12 mouse cellular contexts compared by ENCODE assay signal in genomic region chr17:56030238-56030870, GRCm38 (mm10). TPM values are rescaled to one million over a fixed set of nuclear protein-coding genes. Genes with fewer than 3 reads are reported as not detected.
DNase-seq lines count a peak whose midpoint lies in the region; ATAC-seq and TF ChIP-seq lines count a peak whose summit lies in the region.
"Had no signal": no experiment of that assay in that cellular context is flagged by ENCODE, and none has a peak within 500 bp of the region (broad histone marks: within the 10 kb centered on the region; RNA-seq: fewer than 3 reads in every experiment).

No protein-coding gene starts in this region.

- WGBS in kidney, adult 2 months, result 61% methylated on average over 9 of the region's 9 CpGs
- 91% methylated on average over 9 of the region's 9 CpGs for WGBS in neural tube, embryonic 13.5 days
- 74% methylated on average over 9 of the region's 9 CpGs for WGBS in liver, embryonic 16.5 days (ENCODE audit: insufficient replicate concordance)

- no peak overlapping the region for H3K4me3 ChIP-seq in kidney, adult 2 months (ENCODE audit: insufficient read depth, low read depth, low read length)
- no peak overlapping the region for H3K4me3 ChIP-seq in neural tube, embryonic 13.5 days
- no peak overlapping the region for H3K4me3 ChIP-seq in liver, embryonic 16.5 days (ENCODE audit: low read depth, low read length)
- H3K4me3 ChIP-seq: forebrain, embryonic 13.5 days; hindbrain, embryonic 15.5 days; lung, embryonic 15.5 days had no signal

- no peak for TF ChIP-seq POLR2A in kidney, adult 2 months (IDR thresholded peaks at IDR 0.05; ENCODE audit: low read depth, low read length)

- no peak for ATAC-seq in neural tube, embryonic 13.5 days (ENCODE audit: low read depth)
- ATAC-seq in liver, embryonic 16.5 days (ENCODE audit: low read depth), result no peak
- ATAC-seq: forebrain, embryonic 13.5 days; midbrain, embryonic 16.5 days had no signal

- no peaks in the 10 kb centered on the region for H3K9me3 ChIP-seq in neural tube, embryonic 13.5 days
- no peaks in the 10 kb centered on the region for H3K9me3 ChIP-seq in liver, embryonic 16.5 days (replicated peaks; ENCODE audit: control insufficient read depth, low read length)
- H3K9me3 ChIP-seq: forebrain, embryonic 13.5 days; hindbrain, embryonic 15.5 days; lung, embryonic 15.5 days had no signal

- H3K27me3 ChIP-seq in kidney, adult 2 months (replicated peaks; ENCODE audit: control insufficient read depth, insufficient read depth, low read length), result no peaks in the 10 kb centered on the region
- no peaks in the 10 kb centered on the region for H3K27me3 ChIP-seq in neural tube, embryonic 13.5 days
- H3K27me3 ChIP-seq in liver, embryonic 16.5 days (ENCODE audit: control insufficient read depth, insufficient read depth, low read depth, low read length), result no peaks in the 10 kb centered on the region
- H3K27me3 ChIP-seq: forebrain, embryonic 13.5 days; hindbrain, embryonic 15.5 days; lung, embryonic 15.5 days had no signal

- H3K4me2 ChIP-seq in neural tube, embryonic 13.5 days, result no peak overlapping the region
- no peak overlapping the region for H3K4me2 ChIP-seq in liver, embryonic 16.5 days (ENCODE audit: low read depth, low read length)
- H3K4me2 ChIP-seq: forebrain, embryonic 13.5 days; hindbrain, embryonic 15.5 days; lung, embryonic 15.5 days had no signal

- no peak for TF ChIP-seq CTCF in kidney, adult 2 months (conservative IDR thresholded peaks at IDR 0.05; ENCODE audit: insufficient read depth, insufficient read length, low read depth, low read length)

- peaks cover 55% of the 10 kb centered on the region for H3K4me1 ChIP-seq in kidney, adult 2 months (ENCODE audit: control insufficient read depth, insufficient read depth, low read length)
- peaks cover 69% of the 10 kb centered on the region for H3K4me1 ChIP-seq in neural tube, embryonic 13.5 days (replicated peaks)
- H3K4me1 ChIP-seq in liver, embryonic 16.5 days (ENCODE audit: control insufficient read depth, low read depth, low read length), result peaks cover 47% of the 10 kb centered on the region

- peak overlapping the region; percentile 3; the same call in 1 of the 2 replicates for H3K27ac ChIP-seq in kidney, adult 2 months (ENCODE audit: insufficient read depth, low read depth, low read length)
- no peak overlapping the region for H3K27ac ChIP-seq in neural tube, embryonic 13.5 days (replicated peaks)
- H3K27ac ChIP-seq in liver, embryonic 16.5 days (ENCODE audit: low read length), result peak overlapping the region; percentile 38; the same call in 1 of the 2 replicates
- H3K27ac ChIP-seq: forebrain, embryonic 13.5 days; hindbrain, embryonic 15.5 days; lung, embryonic 15.5 days had no signal

- 0 out of 2 replicates have a peak overlapping the region, but pooled peaks have one; percentile 14 for H3K9ac ChIP-seq in neural tube, embryonic 13.5 days
- no peak overlapping the region for H3K9ac ChIP-seq in liver, embryonic 16.5 days (ENCODE audit: low read depth, low read length)
- H3K9ac ChIP-seq: forebrain, embryonic 13.5 days; hindbrain, embryonic 15.5 days; lung, embryonic 15.5 days had no signal

- H3K36me3 ChIP-seq in kidney, adult 2 months (ENCODE audit: control insufficient read depth, insufficient read depth, low read length), result no peaks in the 10 kb centered on the region
- H3K36me3 ChIP-seq in neural tube, embryonic 13.5 days, result peaks cover 48% of the 10 kb centered on the region
- no peaks in the 10 kb centered on the region; the same call in 1 of the 2 replicates for H3K36me3 ChIP-seq in liver, embryonic 16.5 days (ENCODE audit: control insufficient read depth, insufficient read depth)

- peak; percentile 13 for DNase-seq in adrenal gland, adult 8-10 months
- DNase-seq in adrenal gland, postnatal 36 days, result no peak
- no peak for DNase-seq in kidney, adult 2 months
- no peak for DNase-seq in kidney, adult 9 months
- DNase-seq in neural tube, embryonic 10.5 days (ENCODE audit: extremely low spot score, low spot score), result no peak
- no peak for DNase-seq in right cerebral cortex, postnatal 36 days (ENCODE audit: low spot score in 2 of 2)

RNA-seq across cellular contexts. Expression of gene Sh3gl1, which starts 6.1 kb away (rescaled TPM):
- total RNA-seq in adrenal gland, adult 8-10 months (2022), result 10 to 100 TPM; 44.3 to 52.5 (median 49.9) TPM
- total RNA-seq in adrenal gland, postnatal 36 days (2021), result 10 to 100 TPM; 49.0 to 49.7 TPM
- 48.7 and 56.7 TPM in 2 replicates for polyA plus RNA-seq in kidney, adult 2 months (2012; rRNA removed)
- polyA plus RNA-seq in neural tube, embryonic 13.5 days (2015; fragmentation: Nextera tagmentation; extraction: Ambion mirVana), result 112 and 114 TPM in 2 replicates
- 44.9 and 46.0 TPM in 2 replicates for polyA plus RNA-seq in liver, embryonic 16.5 days (2015; fragmentation: Nextera tagmentation; extraction: Ambion mirVana)

RNA-seq across cellular contexts. Expression of gene Chaf1a, which starts 9.9 kb away (rescaled TPM):
- 1 to 10 TPM; 3.8 to 6.0 (median 4.3) TPM for total RNA-seq in adrenal gland, adult 8-10 months (2022)
- total RNA-seq in adrenal gland, postnatal 36 days (2021), result 1 to 10 TPM; 3.5 to 4.7 TPM
- polyA plus RNA-seq in kidney, adult 2 months (2012; rRNA removed), result 1.0 and 1.2 TPM in 2 replicates
- polyA plus RNA-seq in neural tube, embryonic 13.5 days (2015; fragmentation: Nextera tagmentation; extraction: Ambion mirVana), result 6.3 and 8.0 TPM in 2 replicates
- polyA plus RNA-seq in liver, embryonic 16.5 days (2015; fragmentation: Nextera tagmentation; extraction: Ambion mirVana), result 14.5 TPM in 2 replicates

RNA-seq across cellular contexts. Expression of gene Mpnd, which starts 24.8 kb away (rescaled TPM):
- total RNA-seq in adrenal gland, adult 8-10 months (2022), result 100 to 1,000 TPM; 101 to 119 (median 110) TPM
- total RNA-seq in adrenal gland, postnatal 36 days (2021), result 100 to 1,000 TPM in 1 of 2 experiments, 10 to 100 TPM in 1; 79.6 to 104 TPM
- 98.3 and 116 TPM in 2 replicates for polyA plus RNA-seq in kidney, adult 2 months (2012; rRNA removed)
- polyA plus RNA-seq in neural tube, embryonic 13.5 days (2015; fragmentation: Nextera tagmentation; extraction: Ambion mirVana), result 156 and 174 TPM in 2 replicates
- polyA plus RNA-seq in liver, embryonic 16.5 days (2015; fragmentation: Nextera tagmentation; extraction: Ambion mirVana), result 14.9 and 16.2 TPM in 2 replicates

RNA-seq across cellular contexts. Expression of gene Stap2, which starts 25.0 kb away (rescaled TPM):
- 1 to 10 TPM; 4.8 to 9.3 (median 6.8) TPM for total RNA-seq in adrenal gland, adult 8-10 months (2022)
- total RNA-seq in adrenal gland, postnatal 36 days (2021), result 1 to 10 TPM; 5.1 to 7.6 TPM
- 20.1 and 22.6 TPM in 2 replicates for polyA plus RNA-seq in kidney, adult 2 months (2012; rRNA removed)
- polyA plus RNA-seq in neural tube, embryonic 13.5 days (2015; fragmentation: Nextera tagmentation; extraction: Ambion mirVana), result 6.4 and 7.4 TPM in 2 replicates
- polyA plus RNA-seq in liver, embryonic 16.5 days (2015; fragmentation: Nextera tagmentation; extraction: Ambion mirVana), result 3.5 and 4.5 TPM in 2 replicates

RNA-seq across cellular contexts. Expression of gene Fsd1, which starts 44.0 kb away (rescaled TPM):
- total RNA-seq in adrenal gland, adult 8-10 months (2022), result 1 to 10 TPM in 3 of 4 experiments, under 1 TPM in 1; 0.87 to 3.4 (median 2.9) TPM
- total RNA-seq in adrenal gland, postnatal 36 days (2021), result 1 to 10 TPM; 1.1 to 1.3 TPM
- polyA plus RNA-seq in kidney, adult 2 months (2012; rRNA removed), result 0.36 and 0.48 TPM in 2 replicates
- 145 and 165 TPM in 2 replicates for polyA plus RNA-seq in neural tube, embryonic 13.5 days (2015; fragmentation: Nextera tagmentation; extraction: Ambion mirVana)
- 0.22 and 0.26 TPM in 2 replicates for polyA plus RNA-seq in liver, embryonic 16.5 days (2015; fragmentation: Nextera tagmentation; extraction: Ambion mirVana)
